Mouse (Mus musculus) brain, embryonic 14.5 days (tissue): Measurements from ENCODE around the gene Pex7.

Experiments used
- CTCF ChIP-seq: fragments of 200-500 bp; IDR thresholded peaks from 2 replicates; pipeline ENCODE4 v1.5.1; 2012; ENCODE audit warnings: inconsistent platforms, mild to moderate bottlenecking, moderate library complexity, borderline replicate concordance; ENCODE audit not compliant: insufficient read depth, insufficient read length; ENCODE audit errors: extremely low read depth
- POLR2A ChIP-seq: fragments of 200-500 bp; IDR thresholded peaks from 2 replicates; pipeline ENCODE4 v1.6.1; 2012; ENCODE audit warnings: mild to moderate bottlenecking, inconsistent platforms, borderline replicate concordance; ENCODE audit not compliant: poor library complexity, insufficient read depth, insufficient read length, severe bottlenecking; ENCODE audit errors: extremely low read depth

DNA sequence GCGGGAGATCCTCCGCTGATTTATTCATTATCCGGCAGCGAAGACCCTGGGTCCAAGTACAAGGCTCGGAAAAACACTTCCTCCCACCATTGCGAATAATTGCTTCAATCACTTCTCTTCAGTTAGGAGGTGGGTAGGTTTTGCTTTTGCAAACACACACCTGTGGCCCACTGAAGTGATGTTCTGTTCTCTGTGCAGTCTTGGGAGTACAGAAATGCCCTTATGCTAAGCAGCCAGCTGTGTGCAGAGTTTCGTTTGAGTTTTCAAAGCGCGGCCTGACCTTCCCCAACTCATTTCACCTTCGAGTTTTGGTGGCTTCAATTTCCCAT, 27.8 kb upstream of the Pex7 start:
- TF ChIP-seq CTCF (no peak), POLR2A (no peak)
